8 mouse cellular contexts compared by ENCODE assay signal in the genomic region with DNA sequence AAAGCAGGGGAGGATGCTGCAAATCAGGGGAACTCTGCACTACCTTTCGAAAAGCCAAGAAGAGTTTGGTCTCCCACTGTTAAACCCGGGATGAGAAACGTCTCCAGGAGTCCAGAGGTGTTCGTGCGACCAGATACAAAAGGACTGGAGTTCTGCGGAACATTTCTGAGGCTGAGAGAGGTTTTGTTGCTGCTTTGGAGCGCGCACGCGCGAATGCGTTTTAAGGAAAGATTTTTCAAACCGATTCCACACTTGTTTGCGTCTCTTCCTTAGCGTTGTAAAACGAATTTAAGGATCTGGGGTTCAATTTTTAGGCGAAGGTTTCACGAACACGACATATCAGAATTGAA.
DNase-seq lines count a peak whose midpoint lies in the region; ATAC-seq and TF ChIP-seq lines count a peak whose summit lies in the region.

No protein-coding gene starts in this region.

- no peaks in the 10 kb centered on the region for H3K36me3 ChIP-seq in hindbrain, embryonic 16.5 days (ENCODE audit: control insufficient read depth, insufficient read depth, low read length)
- no peaks in the 10 kb centered on the region for H3K36me3 ChIP-seq in lung, postnatal 0 days (ENCODE audit: insufficient read depth, low read length)

- TF ChIP-seq POLR2A in brain, embryonic 14.5 days (IDR thresholded peaks at IDR 0.05; ENCODE audit: borderline replicate concordance, extremely low read depth, insufficient read depth, insufficient read length, poor library complexity, severe bottlenecking) = no peak

- H3K27me3 ChIP-seq in hindbrain, embryonic 16.5 days (replicated peaks; ENCODE audit: control insufficient read depth, insufficient read depth, low read length) = peaks cover 10% of the 10 kb centered on the region
- no peaks in the 10 kb centered on the region for H3K27me3 ChIP-seq in lung, postnatal 0 days (replicated peaks; ENCODE audit: insufficient read depth, low read length)

- no peak for TF ChIP-seq EP300 in lung, postnatal 0 days (IDR thresholded peaks at IDR 0.05)

- H3K4me1 ChIP-seq in hindbrain, embryonic 16.5 days (ENCODE audit: control insufficient read depth, insufficient read depth, low read depth, low read length) = peaks cover 17% of the 10 kb centered on the region
- H3K4me1 ChIP-seq in lung, postnatal 0 days (ENCODE audit: insufficient read depth, low read depth, low read length) = peaks cover 15% of the 10 kb centered on the region

- 2% methylated on average over 19 of the region's 19 CpGs for WGBS in hindbrain, embryonic 16.5 days
- WGBS in lung, postnatal 0 days = 1% methylated on average over 19 of the region's 19 CpGs

- H3K9ac ChIP-seq in hindbrain, embryonic 16.5 days (ENCODE audit: low read depth, low read length) = peak overlapping the region; percentile 62; the same call in 1 of the 2 replicates
- peak overlapping the region; percentile 50 for H3K9ac ChIP-seq in lung, postnatal 0 days (replicated peaks; ENCODE audit: low read depth)

- H3K27ac ChIP-seq in hindbrain, embryonic 16.5 days (ENCODE audit: low read depth, low read length) = 0 out of 2 replicates have a peak overlapping the region, but pooled peaks have one; percentile 13
- H3K27ac ChIP-seq in lung, postnatal 0 days (ENCODE audit: low read length) = peak overlapping the region; percentile 71; the same call in 1 of the 2 replicates

- DNase-seq in kidney, adult 9 months = peak; percentile 19
- DNase-seq in kidney, adult 8-10 months = no peak
- peak; percentile 73 for DNase-seq in brain, embryonic 14.5 days (ENCODE audit: low read depth)
- DNase-seq in lung, postnatal 0 days (ENCODE audit: low spot score) = peak; percentile 52
- no peak for DNase-seq in cerebellum, adult 11 months
- no peak for DNase-seq in spleen, postnatal 4 days (ENCODE audit: low spot score in 2 of 2)
- no peak for DNase-seq in left cerebral cortex, adult 18-20 months (ENCODE audit: low spot score in 2 of 2)

- H3K9me3 ChIP-seq in hindbrain, embryonic 16.5 days (ENCODE audit: control insufficient read depth, low read length) = peaks cover 2% of the 10 kb centered on the region; the same call in 1 of the 2 replicates
- no peaks in the 10 kb centered on the region for H3K9me3 ChIP-seq in lung, postnatal 0 days (ENCODE audit: low read length)

- no peak for TF ChIP-seq CTCF in brain, embryonic 14.5 days (IDR thresholded peaks at IDR 0.05; ENCODE audit: borderline replicate concordance, extremely low read depth, insufficient read depth, insufficient read length)
- TF ChIP-seq CTCF in lung, postnatal 0 days (IDR thresholded peaks at IDR 0.05) = no peak

- H3K4me3 ChIP-seq in hindbrain, embryonic 16.5 days (ENCODE audit: low read length) = peak overlapping the region; percentile 51
- peak overlapping the region; percentile 65 for H3K4me3 ChIP-seq in lung, postnatal 0 days (ENCODE audit: low read depth, low read length)

- peak overlapping the region; percentile 89 for H3K4me2 ChIP-seq in hindbrain, embryonic 16.5 days (ENCODE audit: low read length)
- H3K4me2 ChIP-seq in lung, postnatal 0 days (replicated peaks; ENCODE audit: low read depth, low read length) = peak overlapping the region; percentile 95

- ATAC-seq in hindbrain, embryonic 16.5 days = no peak
- no peak for ATAC-seq in lung, postnatal 0 days

Comparison
In these comparisons a context has a peak if more than half of its experiments do, and no peak if none do; other contexts are left out.
1. DNase-seq: peak in kidney, adult 9 months (single experiment), brain, embryonic 14.5 days (single experiment) and lung, postnatal 0 days (single experiment); none in kidney, adult 8-10 months (0 of 2), cerebellum, adult 11 months (single experiment), spleen, postnatal 4 days (0 of 2) and left cerebral cortex, adult 18-20 months (0 of 2).